Mouse (Mus musculus) thymus, adult 2 months (tissue): ENCODE measurements around the gene Gm49388.

Source experiments
- CTCF ChIP-seq: fragments of 200-500 bp; IDR thresholded peaks from 2 replicates; pipeline ENCODE4 v1.5.1; 2012; ENCODE audit warnings: mild to moderate bottlenecking, control low read depth, low read length, moderate library complexity, borderline replicate concordance; ENCODE audit not compliant: control insufficient read depth, poor library complexity, insufficient read depth; ENCODE audit errors: extremely low read depth
- POLR2A ChIP-seq: fragments of 200-500 bp; IDR thresholded peaks from 2 replicates; pipeline ENCODE4 v1.6.1; 2012; ENCODE audit warnings: mild to moderate bottlenecking, low read length, control low read depth, moderate library complexity; ENCODE audit not compliant: control insufficient read depth, poor library complexity, insufficient read depth; ENCODE audit errors: extremely low read depth

- TF ChIP-seq POLR2A (no peak), CTCF (no peak)
These were observed 26.9 kb downstream of the Gm49388 start for GRCm38 (mm10) chr7:127812292-127812691.
